Mouse (Mus musculus): ENCODE results near the gene Phf24.

The Phf24 gene

DNA sequence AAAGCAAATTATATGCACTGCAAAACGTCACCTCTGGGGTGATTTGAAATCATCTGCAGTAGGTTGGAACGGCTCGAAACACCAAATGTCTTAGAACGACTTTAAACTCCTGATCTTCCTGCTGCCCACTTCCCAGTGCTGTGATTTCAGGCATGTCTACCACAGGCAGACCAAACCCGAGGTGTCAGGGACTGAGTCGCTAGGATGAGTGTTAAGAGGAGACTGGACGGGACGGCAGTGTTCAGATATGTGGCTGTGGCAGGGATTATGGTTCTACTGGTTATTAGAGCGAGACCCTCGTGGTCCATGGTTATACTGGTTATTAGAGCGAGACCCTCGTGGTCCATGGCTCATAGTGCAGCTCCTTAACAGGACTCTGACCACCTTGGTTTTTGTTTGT is 1.1 kb upstream of the Phf24 start:
- DNase-seq, result no peak

- DNase-seq, result no peak
Measured at GRCm38 (mm10) chr4:42915966-42916365, 494 bp upstream of the Phf24 start.

DNA sequence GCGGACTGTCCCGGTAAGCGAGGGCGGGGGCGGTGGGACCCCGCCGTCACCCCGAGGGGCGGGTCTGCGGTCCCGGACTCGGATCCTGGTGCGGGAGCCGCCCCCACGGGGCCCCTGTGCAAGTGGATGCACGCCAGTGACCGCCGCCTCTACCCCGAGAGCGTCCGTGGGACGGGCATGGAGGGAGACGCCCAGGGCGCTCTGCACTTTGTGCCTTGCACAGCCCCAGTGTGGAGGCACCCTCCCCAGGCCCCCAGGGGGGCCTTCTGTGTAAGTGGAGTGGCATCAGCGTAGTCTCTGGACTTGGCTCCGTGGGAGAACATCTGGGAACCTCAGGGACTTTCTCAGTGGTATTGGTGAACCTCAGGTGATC is 928 bp downstream of the Phf24 start:
- no peak for DNase-seq

GRCm38 (mm10) chr4:42920726-42921125 is 4.3 kb downstream of the Phf24 start:
- DNase-seq, result no peak

DNA sequence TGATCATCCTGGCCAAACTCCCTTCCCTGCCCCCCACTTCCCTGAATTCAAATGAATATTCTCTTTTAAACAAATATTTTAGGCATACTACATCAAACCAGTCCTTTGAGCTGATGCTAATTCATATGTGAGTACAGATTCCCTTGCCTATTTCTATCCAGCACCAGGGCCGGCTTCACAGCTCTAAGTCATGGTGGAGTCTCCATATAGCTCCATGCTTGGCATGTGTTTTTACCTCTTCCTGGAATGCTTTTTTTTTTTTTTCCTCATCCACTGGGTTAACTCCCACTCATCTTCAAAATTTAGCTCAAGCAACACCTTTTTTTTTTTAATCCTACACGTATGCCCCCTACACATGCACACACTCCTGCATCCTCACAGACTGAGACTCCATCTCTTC is 5.1 kb downstream of the Phf24 start:
- DNase-seq, result no peak

DNA sequence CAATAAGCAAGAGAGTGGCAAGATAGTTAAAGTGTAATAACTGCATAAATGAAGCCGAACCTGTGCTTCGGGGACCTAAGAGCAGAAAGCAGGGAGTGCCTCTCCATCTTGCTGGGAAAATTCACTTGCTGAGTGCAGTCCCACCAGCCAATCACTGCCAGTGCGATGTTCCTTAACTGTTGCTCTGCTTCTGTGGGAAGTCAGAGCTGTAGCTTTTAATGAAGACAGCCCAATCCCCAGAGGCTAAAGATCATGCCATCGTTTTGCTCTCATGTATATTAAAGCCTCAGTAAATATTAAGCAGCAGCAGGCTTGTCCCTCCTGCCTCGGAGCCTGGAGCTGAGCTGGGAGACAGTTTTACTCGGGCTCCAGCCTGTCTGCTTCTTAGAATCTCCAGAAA is 5.6 kb downstream of the Phf24 start:
- DNase-seq, result no peak

GRCm38 (mm10) chr4:42922461-42922860 is 6.0 kb downstream of the Phf24 start:
- DNase-seq, result no peak

GRCm38 (mm10) chr4:42924095-42924710 is 7.7 kb downstream of the Phf24 start:
- no peak for DNase-seq

DNA sequence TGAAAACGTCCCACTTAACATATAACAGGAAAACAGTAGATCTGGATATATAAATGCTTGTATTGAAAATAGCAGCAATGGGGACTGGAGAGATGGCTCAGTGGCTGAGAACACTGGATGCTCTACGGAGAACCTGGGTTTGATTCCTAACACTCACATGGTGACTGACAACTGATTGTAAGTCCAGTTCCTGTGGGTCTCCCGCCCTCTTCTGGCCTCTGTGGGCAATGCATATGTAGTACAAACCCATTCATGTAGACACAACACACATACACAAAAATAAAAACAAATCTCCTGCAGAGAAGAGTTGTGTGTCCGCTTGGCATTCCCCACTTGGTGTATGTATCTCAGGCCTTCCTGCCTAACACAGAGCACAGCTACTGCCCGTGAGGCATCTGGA is 11.7 kb downstream of the Phf24 start:
- no peak for DNase-seq

DNA sequence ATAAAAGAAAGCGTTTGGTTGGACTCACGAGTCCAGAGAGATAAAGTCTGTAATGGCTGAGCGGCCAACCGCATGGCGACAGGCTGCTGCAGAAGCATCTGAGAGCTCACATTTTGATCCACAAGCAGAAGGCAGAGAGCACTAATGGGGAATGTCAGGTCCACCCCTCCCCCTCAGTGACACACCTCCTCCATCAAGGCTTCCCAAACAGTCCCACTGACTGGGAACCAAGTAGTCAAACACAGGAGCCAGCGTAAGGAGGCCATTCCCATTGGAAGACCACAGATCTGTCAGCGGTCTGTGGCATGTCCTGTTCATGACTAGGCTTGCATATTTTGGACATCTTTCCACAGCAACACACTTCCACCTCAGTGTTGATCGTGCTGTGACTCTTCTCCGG is 12.5 kb downstream of the Phf24 start:
- no peak for DNase-seq

DNA sequence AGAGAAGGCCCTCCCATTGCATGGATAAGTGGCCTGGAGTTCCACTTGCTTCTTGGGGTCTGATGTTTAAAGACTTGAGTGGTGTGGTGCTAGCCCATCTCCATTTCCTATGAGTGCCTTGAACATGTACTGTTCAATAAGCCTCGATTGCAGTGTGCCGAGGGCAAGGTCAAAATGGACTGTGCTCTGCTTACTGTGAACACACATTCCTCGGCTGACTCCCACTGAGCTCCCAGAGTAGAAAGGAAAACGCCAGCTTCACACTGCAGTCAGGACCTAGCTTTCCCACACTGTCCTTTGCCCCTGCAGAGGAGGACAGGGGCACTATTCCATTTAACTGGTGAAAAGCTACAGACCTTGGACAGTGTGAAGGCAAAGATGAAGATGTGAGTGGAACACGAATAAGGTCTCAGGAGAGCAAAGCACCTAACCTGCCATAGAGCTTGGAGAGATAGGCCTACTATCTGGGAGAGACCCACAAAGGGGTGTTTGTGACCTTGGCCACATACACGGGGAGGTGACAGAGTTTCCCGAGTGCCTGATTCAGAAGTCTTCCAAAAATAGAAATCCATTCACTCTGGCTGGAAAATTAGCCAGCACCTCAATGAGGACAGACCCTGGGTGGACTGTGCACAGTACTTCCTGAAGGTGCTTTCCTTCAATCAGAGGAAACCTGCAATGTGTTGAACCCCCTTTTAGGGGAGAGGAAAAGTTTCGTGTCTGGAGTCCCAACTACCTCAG is 15.9 kb downstream of the Phf24 start:
- DNase-seq, result no peak

DNA sequence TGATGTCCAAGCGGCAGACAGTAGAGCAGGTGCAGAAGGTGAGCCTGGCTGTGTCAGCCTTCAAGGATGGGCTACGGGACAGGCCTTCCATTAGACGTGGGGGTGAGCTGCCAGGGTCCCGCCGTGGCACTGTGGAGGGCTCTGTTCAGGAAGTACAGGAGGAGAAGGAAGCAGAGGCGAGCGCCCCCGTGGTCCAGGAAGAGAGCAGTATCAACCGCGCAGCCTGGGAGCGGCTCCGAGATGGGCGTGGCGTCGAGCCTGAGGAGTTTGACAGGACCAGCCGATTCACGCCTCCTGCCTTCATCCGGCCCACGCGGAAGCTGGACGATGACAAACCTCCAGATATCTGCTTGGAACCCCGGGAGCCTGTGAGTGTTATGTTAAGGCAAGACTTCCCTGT is 17.2 kb downstream of the Phf24 start:
- no peak for DNase-seq

GRCm38 (mm10) chr4:42941396-42941795 is 24.9 kb downstream of the Phf24 start:
- DNase-seq, result no peak

DNA sequence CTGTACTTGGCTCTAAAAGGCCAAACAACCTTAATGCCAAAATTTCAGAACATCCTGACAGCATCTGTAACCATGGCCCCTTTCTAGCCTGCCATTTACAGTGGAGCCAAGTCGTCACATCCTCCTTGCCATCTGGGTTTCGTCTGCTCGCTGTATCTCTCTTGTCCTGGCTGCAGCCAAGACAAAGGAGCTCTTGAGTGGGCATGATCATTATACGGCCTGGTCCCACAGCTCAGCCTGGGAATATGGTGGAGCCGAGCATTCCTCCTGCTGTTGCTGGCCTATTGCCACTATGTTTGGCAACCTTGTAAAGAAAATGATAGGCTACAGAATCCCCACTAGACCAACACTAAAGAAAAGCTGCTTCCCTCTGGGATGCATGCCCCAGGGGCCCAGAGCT is 26.9 kb downstream of the Phf24 start:
- DNase-seq, result no peak

DNA sequence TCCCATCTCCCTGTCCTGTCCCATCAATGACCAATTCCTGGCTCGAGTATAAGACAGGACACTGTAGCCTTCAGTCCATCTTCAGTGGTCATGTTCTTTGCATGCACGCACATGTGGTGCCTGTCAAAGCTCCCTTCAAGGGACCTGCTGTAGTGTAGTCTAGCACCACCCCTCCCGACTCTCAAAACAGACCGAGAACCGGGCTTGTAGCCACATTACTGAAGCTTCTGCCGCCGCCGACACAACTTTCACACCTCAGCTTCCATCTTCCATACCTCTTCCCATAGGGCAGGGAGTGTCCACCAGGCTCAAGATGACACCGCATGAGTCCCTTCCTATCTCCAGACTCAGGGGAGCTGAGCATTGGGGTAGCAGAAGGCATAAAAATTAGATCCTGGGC is 27.7 kb downstream of the Phf24 start:
- no peak for DNase-seq

DNA sequence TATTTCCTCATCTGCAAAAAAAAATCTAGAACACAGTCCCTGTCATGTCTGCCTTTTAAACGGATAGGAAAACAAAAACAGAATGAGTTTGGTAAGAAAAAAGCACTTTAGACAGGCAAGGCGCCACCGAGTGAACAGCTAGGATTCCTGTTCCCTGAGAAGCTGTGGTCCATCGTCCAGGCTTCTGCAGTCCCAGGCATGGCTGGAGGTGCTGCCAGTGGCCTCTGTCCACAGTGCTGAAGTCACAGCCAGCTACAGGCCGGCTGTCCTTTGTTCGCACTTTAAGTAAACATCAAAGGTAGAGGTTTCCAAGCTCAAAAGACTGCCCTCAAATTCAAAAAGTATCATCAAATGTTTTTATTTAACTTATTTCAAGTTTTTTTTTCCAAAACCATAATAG is 28.6 kb downstream of the Phf24 start:
- no peak for DNase-seq

DNA sequence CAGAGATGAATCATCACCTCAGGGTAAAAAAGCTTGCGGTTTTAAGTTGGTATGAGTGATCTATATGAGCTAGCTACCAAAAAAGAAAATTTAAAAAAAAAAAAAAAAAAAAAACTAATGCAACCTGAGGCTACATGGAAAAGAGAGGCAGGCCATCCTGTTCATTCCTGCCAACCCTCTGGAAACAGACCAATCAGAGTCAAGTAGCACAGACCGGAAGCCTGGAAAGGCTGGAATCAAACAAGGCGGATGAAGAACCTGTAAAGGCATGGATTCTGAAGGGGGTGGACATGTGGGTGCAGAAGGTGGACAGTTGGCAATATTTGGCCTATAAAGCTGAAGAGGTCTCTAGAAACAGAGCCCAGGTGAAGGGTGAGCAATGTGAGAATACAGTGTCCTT is 29.0 kb downstream of the Phf24 start:
- no peak for DNase-seq

- peak; percentile 54 for DNase-seq
Measured at GRCm38 (mm10) chr4:42945952-42946351, 29.5 kb downstream of the Phf24 start.

- DNase-seq, result no peak
Measured at GRCm38 (mm10) chr4:42946733-42947290, 30.4 kb downstream of the Phf24 start.

GRCm38 (mm10) chr4:42948527-42948926 is 32.1 kb downstream of the Phf24 start:
- DNase-seq, result no peak

- no peak for DNase-seq
Measured at GRCm38 (mm10) chr4:42949051-42949675, 32.7 kb downstream of the Phf24 start.

DNA sequence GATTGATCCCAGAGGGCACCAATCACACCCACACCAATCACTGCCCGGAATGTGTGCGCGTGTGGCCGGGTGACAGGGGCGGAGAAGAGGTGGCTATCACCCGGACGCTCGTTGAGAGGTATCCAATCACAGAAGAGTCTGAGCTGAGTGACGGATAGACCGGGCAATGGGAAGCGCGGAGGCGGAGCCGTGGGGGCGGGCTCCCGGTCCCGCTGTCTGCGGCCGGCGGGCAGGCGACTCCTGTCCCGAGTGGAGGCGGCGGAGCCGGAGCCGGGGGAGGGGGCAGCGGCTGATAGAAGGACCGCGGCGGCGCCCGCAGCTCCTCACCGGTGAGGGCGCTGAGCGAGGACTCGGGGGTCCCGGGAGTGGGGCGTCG is 33.2 kb downstream of the Phf24 start, which contains the start of gene Dnajb5:
Gene Dnajb5 (plus strand): TSS at position 139 of the 376 bp plus-strand sequence.
- peak; percentile 98 for DNase-seq

GRCm38 (mm10) chr4:42950065-42950558 is 33.7 kb downstream of the Phf24 start:
- DNase-seq, result peak; percentile 78

Data from cerebellum, adult 11 months (tissue).